Mouse (Mus musculus): ENCODE measurements around the gene Gap43.

- TF ChIP-seq CTCF (IDR thresholded peaks at IDR 0.05; ENCODE audit: low read depth, low read length): no peak
- TF ChIP-seq GATA1 (IDR thresholded peaks at IDR 0.05; ENCODE audit: borderline replicate concordance, low read length): no peak
- TF ChIP-seq POLR2AphosphoS5 (IDR thresholded peaks at IDR 0.05; ENCODE audit: insufficient replicate concordance, low read depth, low read length): no peak
- no peak for TF ChIP-seq TAL1 (conservative IDR thresholded peaks at IDR 0.05; ENCODE audit: low read depth, low read length)
- TF ChIP-seq GATA2 (IDR thresholded peaks at IDR 0.05; ENCODE audit: borderline replicate concordance, low read depth, low read length): no peak
These were observed 69.2 kb downstream of the Gap43 start for GRCm38 (mm10) chr16:42271213-42271612.
